Mouse (Mus musculus): Measurements from ENCODE around the gene Agpat1. TPM values are rescaled to one million over a fixed set of nuclear protein-coding genes. Genes with fewer than 3 reads are reported as not detected.
A peak's percentile ranks its signal among the peaks of the same experiment; 100 is the strongest.

Agpat1 gene
- polyA plus RNA-seq, 1 experiment, result 330 TPM

- TF ChIP-seq POLR2A (IDR thresholded peaks at IDR 0.05; ENCODE audit: low read depth, low read length) (no peak), CTCF (IDR thresholded peaks at IDR 0.05; ENCODE audit: extremely low read depth, insufficient read length, insufficient replicate concordance, low read depth, low read length) (no peak)
- Histone ChIP-seq H3K36me3 (ENCODE audit: control insufficient read depth, insufficient read depth, low read length) (peaks cover 19% of the 10 kb centered on the region), H3K27me3 (ENCODE audit: control insufficient read depth, insufficient read depth, low read length) (peaks cover 4% of the 10 kb centered on the region; the same call in 1 of the 2 replicates), H3K4me1 (ENCODE audit: control insufficient read depth, insufficient read depth, insufficient read length, low read length) (peaks cover 15% of the 10 kb centered on the region), H3K4me3 (ENCODE audit: low read depth, low read length) (no peak overlapping the region), H3K27ac (ENCODE audit: insufficient read depth, low read depth, low read length) (peak overlapping the region; percentile 58)
- WGBS, result 50% methylated on average over 8 of the region's 8 CpGs
These were observed 52.6 kb downstream of the Agpat1 start for GRCm38 (mm10) chr17:34656666-34657065.

- no peak overlapping the region for H3K4me3 ChIP-seq (ENCODE audit: low read depth, low read length)
- TF ChIP-seq POLR2A (IDR thresholded peaks at IDR 0.05; ENCODE audit: low read depth, low read length) (no peak), CTCF (IDR thresholded peaks at IDR 0.05; ENCODE audit: extremely low read depth, insufficient read length, insufficient replicate concordance, low read depth, low read length) (no peak)
- H3K4me1 ChIP-seq (ENCODE audit: control insufficient read depth, insufficient read depth, insufficient read length, low read length), result peaks cover 15% of the 10 kb centered on the region
- H3K27ac ChIP-seq (ENCODE audit: insufficient read depth, low read depth, low read length), result no peak overlapping the region
- H3K36me3 ChIP-seq (ENCODE audit: control insufficient read depth, insufficient read depth, low read length), result peaks cover 13% of the 10 kb centered on the region
- peaks cover 4% of the 10 kb centered on the region; the same call in 1 of the 2 replicates for H3K27me3 ChIP-seq (ENCODE audit: control insufficient read depth, insufficient read depth, low read length)
- WGBS, result 32% methylated on average over 2 of the region's 2 CpGs
These were observed 53.2 kb downstream of the Agpat1 start for GRCm38 (mm10) chr17:34657271-34657670.

- WGBS, result 51% methylated on average over 2 of the region's 2 CpGs
- Histone ChIP-seq H3K4me3 (ENCODE audit: low read depth, low read length) (no peak overlapping the region), H3K27me3 (ENCODE audit: control insufficient read depth, insufficient read depth, low read length) (peaks cover 4% of the 10 kb centered on the region; the same call in 1 of the 2 replicates), H3K4me1 (ENCODE audit: control insufficient read depth, insufficient read depth, insufficient read length, low read length) (peaks cover 17% of the 10 kb centered on the region), H3K27ac (ENCODE audit: insufficient read depth, low read depth, low read length) (no peak overlapping the region), H3K36me3 (ENCODE audit: control insufficient read depth, insufficient read depth, low read length) (peaks cover 7% of the 10 kb centered on the region)
- no peak for TF ChIP-seq CTCF (IDR thresholded peaks at IDR 0.05; ENCODE audit: extremely low read depth, insufficient read length, insufficient replicate concordance, low read depth, low read length)
- TF ChIP-seq POLR2A (IDR thresholded peaks at IDR 0.05; ENCODE audit: low read depth, low read length), result no peak
These were observed 54.1 kb downstream of the Agpat1 start for GRCm38 (mm10) chr17:34658145-34658544.

DNA sequence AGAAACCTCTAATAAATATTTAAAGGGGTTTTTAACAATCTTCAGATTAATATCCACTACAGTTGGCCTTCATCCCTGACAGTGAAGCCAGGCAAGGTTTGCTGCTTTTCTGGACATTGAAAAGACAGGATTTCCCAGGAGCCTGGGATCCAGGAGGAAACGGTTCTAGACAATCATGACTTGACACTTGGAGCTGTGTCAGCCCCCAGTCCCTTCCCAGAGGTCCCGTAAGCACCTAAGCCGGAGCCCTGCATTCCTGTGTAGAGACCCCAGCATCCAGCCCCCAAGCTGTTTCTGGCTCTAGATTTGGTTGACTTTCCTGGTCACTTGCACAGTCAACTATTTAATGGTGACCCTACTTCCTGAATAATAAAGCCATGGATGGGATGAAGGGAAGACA, 54.5 kb downstream of the Agpat1 start:
- TF ChIP-seq CTCF (IDR thresholded peaks at IDR 0.05; ENCODE audit: extremely low read depth, insufficient read length, insufficient replicate concordance, low read depth, low read length), result no peak
- TF ChIP-seq POLR2A (IDR thresholded peaks at IDR 0.05; ENCODE audit: low read depth, low read length), result no peak
- Histone ChIP-seq H3K4me3 (ENCODE audit: low read depth, low read length) (no peak overlapping the region), H3K27ac (ENCODE audit: insufficient read depth, low read depth, low read length) (no peak overlapping the region), H3K4me1 (ENCODE audit: control insufficient read depth, insufficient read depth, insufficient read length, low read length) (peaks cover 17% of the 10 kb centered on the region), H3K27me3 (ENCODE audit: control insufficient read depth, insufficient read depth, low read length) (peaks cover 4% of the 10 kb centered on the region; the same call in 1 of the 2 replicates), H3K36me3 (ENCODE audit: control insufficient read depth, insufficient read depth, low read length) (peaks cover 4% of the 10 kb centered on the region)
- 80% methylated on average over 3 of the region's 3 CpGs for WGBS

- Histone ChIP-seq H3K27me3 (ENCODE audit: control insufficient read depth, insufficient read depth, low read length) (peaks cover 4% of the 10 kb centered on the region; the same call in 1 of the 2 replicates), H3K4me3 (ENCODE audit: low read depth, low read length) (no peak overlapping the region), H3K27ac (ENCODE audit: insufficient read depth, low read depth, low read length) (no peak overlapping the region), H3K36me3 (ENCODE audit: control insufficient read depth, insufficient read depth, low read length) (peaks cover 1% of the 10 kb centered on the region; the same call in 1 of the 2 replicates), H3K4me1 (ENCODE audit: control insufficient read depth, insufficient read depth, insufficient read length, low read length) (peaks cover 17% of the 10 kb centered on the region)
- 42% methylated on average over 12 of the region's 12 CpGs for WGBS
- TF ChIP-seq CTCF (IDR thresholded peaks at IDR 0.05; ENCODE audit: extremely low read depth, insufficient read length, insufficient replicate concordance, low read depth, low read length), result no peak
- TF ChIP-seq POLR2A (IDR thresholded peaks at IDR 0.05; ENCODE audit: low read depth, low read length), result no peak
These were observed 55.3 kb downstream of the Agpat1 start for GRCm38 (mm10) chr17:34659181-34659896.

GRCm38 (mm10) chr17:34659897-34660214, 55.8 kb downstream of the Agpat1 start:
- peaks cover 14% of the 10 kb centered on the region for H3K4me1 ChIP-seq (ENCODE audit: control insufficient read depth, insufficient read depth, insufficient read length, low read length)
- no peak overlapping the region for H3K27ac ChIP-seq (ENCODE audit: insufficient read depth, low read depth, low read length)
- WGBS, result 63% methylated on average over 3 of the region's 3 CpGs
- TF ChIP-seq CTCF (IDR thresholded peaks at IDR 0.05; ENCODE audit: extremely low read depth, insufficient read length, insufficient replicate concordance, low read depth, low read length), result no peak
- TF ChIP-seq POLR2A (IDR thresholded peaks at IDR 0.05; ENCODE audit: low read depth, low read length), result no peak
- peaks cover 4% of the 10 kb centered on the region; the same call in 1 of the 2 replicates for H3K27me3 ChIP-seq (ENCODE audit: control insufficient read depth, insufficient read depth, low read length)
- H3K4me3 ChIP-seq (ENCODE audit: low read depth, low read length), result no peak overlapping the region
- H3K36me3 ChIP-seq (ENCODE audit: control insufficient read depth, insufficient read depth, low read length), result no peaks in the 10 kb centered on the region

- peaks cover 6% of the 10 kb centered on the region; the same call in 1 of the 2 replicates for H3K27me3 ChIP-seq (ENCODE audit: control insufficient read depth, insufficient read depth, low read length)
- H3K4me1 ChIP-seq (ENCODE audit: control insufficient read depth, insufficient read depth, insufficient read length, low read length), result peaks cover 14% of the 10 kb centered on the region
- TF ChIP-seq POLR2A (IDR thresholded peaks at IDR 0.05; ENCODE audit: low read depth, low read length), result peak; percentile 26; the same call in 1 of the 2 replicates
- TF ChIP-seq CTCF (IDR thresholded peaks at IDR 0.05; ENCODE audit: extremely low read depth, insufficient read length, insufficient replicate concordance, low read depth, low read length), result no peak
- H3K4me3 ChIP-seq (ENCODE audit: low read depth, low read length), result peak overlapping the region; percentile 57
- H3K36me3 ChIP-seq (ENCODE audit: control insufficient read depth, insufficient read depth, low read length), result no peaks in the 10 kb centered on the region
- peak overlapping the region; percentile 66 for H3K27ac ChIP-seq (ENCODE audit: insufficient read depth, low read depth, low read length)
- WGBS, result 21% methylated on average over 11 of the region's 11 CpGs
These were observed 56.3 kb downstream of the Agpat1 start for GRCm38 (mm10) chr17:34660259-34660820.
